Mouse (Mus musculus) C2C12 (cell line): ENCODE data around the gene Dner. TPM values are rescaled to one million over a fixed set of nuclear protein-coding genes. Genes with fewer than 3 reads are reported as not detected.

Experiments
- H3K27me3 ChIP-seq: one replicate; pipeline ENCODE4 v1.6.1; 2011; ENCODE audit not compliant: control insufficient read depth, insufficient read depth, insufficient read length
- H3K36me3 ChIP-seq: one replicate; pipeline ENCODE4 v1.6.1; 2011; ENCODE audit not compliant: control insufficient read depth, insufficient read depth
- H3K4me3 ChIP-seq: one replicate; pipeline ENCODE4 v1.5.1; 2011; ENCODE audit warnings: mild to moderate bottlenecking, control low read depth; ENCODE audit not compliant: poor library complexity, insufficient read depth, severe bottlenecking
- H3K79me2 ChIP-seq: one replicate; pipeline ENCODE4 v1.6.1; 2011; ENCODE audit not compliant: control insufficient read depth, insufficient read depth
- H3K79me3 ChIP-seq: one replicate; pipeline ENCODE4 v1.6.1; 2011; ENCODE audit warnings: low read depth, control low read depth
- H3ac ChIP-seq: one replicate; pipeline ENCODE3; 2011; ENCODE audit warnings: low read depth; ENCODE audit not compliant: control insufficient read depth, insufficient read length
- CEBPB ChIP-seq: IDR thresholded peaks from one replicate; pipeline ENCODE4 v1.6.1; 2011; ENCODE audit warnings: low read depth, mild to moderate bottlenecking, control low read depth, moderate library complexity
- CTCF ChIP-seq: IDR thresholded peaks from one replicate; pipeline ENCODE4 v1.5.1; 2011; ENCODE audit not compliant: control insufficient read depth, insufficient read depth, insufficient read length
- FOSL1 ChIP-seq: IDR thresholded peaks from one replicate; pipeline ENCODE4 v1.8.0; 2011; ENCODE audit warnings: mild to moderate bottlenecking, low read length; ENCODE audit not compliant: poor library complexity, insufficient read depth, severe bottlenecking
- MAX ChIP-seq: IDR thresholded peaks from one replicate; pipeline ENCODE4 v1.6.1; 2011; ENCODE audit warnings: mild to moderate bottlenecking, control low read depth
- MYOD1 ChIP-seq: IDR thresholded peaks from one replicate; pipeline ENCODE4 v1.6.1; 2011; ENCODE audit warnings: low read depth; ENCODE audit not compliant: control insufficient read depth, insufficient read length
- MYOG ChIP-seq: IDR thresholded peaks from one replicate; pipeline ENCODE4 v1.6.1; 2011; ENCODE audit not compliant: control insufficient read depth, insufficient read length; ENCODE audit errors: extremely low read depth
- USF1 ChIP-seq: IDR thresholded peaks from one replicate; pipeline ENCODE4 v1.6.1; 2011; ENCODE audit warnings: low read depth, mild to moderate bottlenecking, control low read depth, moderate library complexity
- polyA plus RNA-seq: library from polyadenylated mRNA; unstranded; fragments of >200 nt; fragmentation: generic; extraction: Trizol; gene quantifications from one replicate; pipeline ENCODE4 v1.2.1, GENCODE M21; 2012; ENCODE audit warnings: missing spikeins

Dner gene
- polyA plus RNA-seq, 1 experiment, result 0.04 TPM

- no peak for TF ChIP-seq CEBPB
- no peak for TF ChIP-seq MAX
- TF ChIP-seq FOSL1, result no peak
- TF ChIP-seq USF1, result no peak
- TF ChIP-seq MYOD1, result no peak
- no peak for TF ChIP-seq MYOG
- no peak for TF ChIP-seq CTCF
- no peaks in the 10 kb centered on the region for H3K79me2 ChIP-seq
- no peaks in the 10 kb centered on the region for H3K27me3 ChIP-seq
- H3K4me3 ChIP-seq, result no peak overlapping the region
- no peaks in the 10 kb centered on the region for H3K36me3 ChIP-seq
- no peaks in the 10 kb centered on the region for H3K79me3 ChIP-seq
- no peak overlapping the region for H3ac ChIP-seq
Observed at GRCm38 (mm10) chr1:84408873-84409272, 287.1 kb downstream of the Dner start.

- H3K36me3 ChIP-seq, result no peaks in the 10 kb centered on the region
- H3K79me3 ChIP-seq, result no peaks in the 10 kb centered on the region
- no peak overlapping the region for H3ac ChIP-seq
- H3K79me2 ChIP-seq, result no peaks in the 10 kb centered on the region
- peak; percentile 70 for TF ChIP-seq MAX
- no peak for TF ChIP-seq MYOG
- TF ChIP-seq FOSL1, result peak; percentile 78
- TF ChIP-seq CTCF, result no peak
- peak; percentile 98 for TF ChIP-seq CEBPB
- no peak for TF ChIP-seq MYOD1
- TF ChIP-seq USF1, result no peak
- H3K4me3 ChIP-seq, result no peak overlapping the region
- H3K27me3 ChIP-seq, result no peaks in the 10 kb centered on the region
Observed at GRCm38 (mm10) chr1:84406891-84407290, 289.1 kb downstream of the Dner start.

GRCm38 (mm10) chr1:84405551-84406290, 290.3 kb downstream of the Dner start:
- Histone ChIP-seq H3K79me2 (no peaks in the 10 kb centered on the region), H3K36me3 (no peaks in the 10 kb centered on the region), H3K79me3 (no peaks in the 10 kb centered on the region), H3ac (no peak overlapping the region), H3K27me3 (no peaks in the 10 kb centered on the region), H3K4me3 (no peak overlapping the region)
- TF ChIP-seq CEBPB (no peak), MYOD1 (no peak)

- TF ChIP-seq USF1 (no peak), CTCF (no peak), MYOG (no peak), FOSL1 (no peak), CEBPB (no peak), MYOD1 (no peak), MAX (no peak)
- H3K79me3 ChIP-seq, result no peaks in the 10 kb centered on the region
- no peaks in the 10 kb centered on the region for H3K36me3 ChIP-seq
- no peak overlapping the region for H3ac ChIP-seq
- no peak overlapping the region for H3K4me3 ChIP-seq
- no peaks in the 10 kb centered on the region for H3K27me3 ChIP-seq
- no peaks in the 10 kb centered on the region for H3K79me2 ChIP-seq
Observed at GRCm38 (mm10) chr1:84404880-84405279, 291.1 kb downstream of the Dner start.

- TF ChIP-seq MYOD1 (no peak), CTCF (no peak), CEBPB (no peak), USF1 (no peak), FOSL1 (no peak), MAX (no peak), MYOG (no peak)
- Histone ChIP-seq H3K4me3 (no peak overlapping the region), H3K79me2 (no peaks in the 10 kb centered on the region), H3ac (no peak overlapping the region), H3K27me3 (no peaks in the 10 kb centered on the region), H3K36me3 (no peaks in the 10 kb centered on the region), H3K79me3 (no peaks in the 10 kb centered on the region)
Observed at GRCm38 (mm10) chr1:84402154-84402553, 293.9 kb downstream of the Dner start.

- no peak for TF ChIP-seq CEBPB
- TF ChIP-seq FOSL1, result no peak
- no peak for TF ChIP-seq MYOD1
- TF ChIP-seq USF1, result no peak
- TF ChIP-seq MYOG, result no peak
- no peak for TF ChIP-seq MAX
- TF ChIP-seq CTCF, result no peak
- Histone ChIP-seq H3K36me3 (no peaks in the 10 kb centered on the region), H3K79me2 (no peaks in the 10 kb centered on the region)
Observed at GRCm38 (mm10) chr1:84399671-84400070, 296.4 kb downstream of the Dner start.

More at GRCm38 (mm10) chr1:84399671-84400070, 296.4 kb downstream of the Dner start:
- H3K79me3 ChIP-seq, result no peaks in the 10 kb centered on the region
- H3ac ChIP-seq, result no peak overlapping the region
- H3K4me3 ChIP-seq, result no peak overlapping the region
- no peaks in the 10 kb centered on the region for H3K27me3 ChIP-seq
